Mouse (Mus musculus): ENCODE measurements around the gene Trmt10c. TPM values are rescaled to one million over a fixed set of nuclear protein-coding genes. Genes with fewer than 3 reads are reported as not detected.
A peak's percentile ranks its signal among the peaks of the same experiment; 100 is the strongest.

Trmt10c gene
- polyA plus RNA-seq, 1 experiment from 2014 or later: 33.9 TPM

- Histone ChIP-seq H3K27me3 (ENCODE audit: poor library complexity, severe bottlenecking) (no peaks in the 10 kb centered on the region), H3K4me1 (peaks cover 24% of the 10 kb centered on the region), H3K4me3 (peak overlapping the region; percentile 90), H3K9me3 (no peaks in the 10 kb centered on the region), H3K36me3 (replicated peaks) (peaks cover 53% of the 10 kb centered on the region), H3K27ac (peak overlapping the region; percentile 98)
- 1% methylated on average over 62 of the region's 62 CpGs for whole genome bisulfite sequencing
- no peak for DNase-seq (ENCODE audit: extremely low spot score, low spot score)
Observed at GRCm38 (mm10) chr16:56028722-56029551, 8.7 kb downstream of the Trmt10c start.

- Histone ChIP-seq H3K9me3 (no peaks in the 10 kb centered on the region), H3K27me3 (ENCODE audit: poor library complexity, severe bottlenecking) (no peaks in the 10 kb centered on the region), H3K27ac (peak overlapping the region; percentile 98), H3K36me3 (replicated peaks) (peaks cover 51% of the 10 kb centered on the region), H3K4me3 (peak overlapping the region; percentile 90), H3K4me1 (peaks cover 24% of the 10 kb centered on the region)
- WGBS: 53% methylated on average over 12 of the region's 12 CpGs
- DNase-seq (ENCODE audit: extremely low spot score, low spot score): no peak
Observed at GRCm38 (mm10) chr16:56027854-56028629, 9.6 kb downstream of the Trmt10c start.

DNA sequence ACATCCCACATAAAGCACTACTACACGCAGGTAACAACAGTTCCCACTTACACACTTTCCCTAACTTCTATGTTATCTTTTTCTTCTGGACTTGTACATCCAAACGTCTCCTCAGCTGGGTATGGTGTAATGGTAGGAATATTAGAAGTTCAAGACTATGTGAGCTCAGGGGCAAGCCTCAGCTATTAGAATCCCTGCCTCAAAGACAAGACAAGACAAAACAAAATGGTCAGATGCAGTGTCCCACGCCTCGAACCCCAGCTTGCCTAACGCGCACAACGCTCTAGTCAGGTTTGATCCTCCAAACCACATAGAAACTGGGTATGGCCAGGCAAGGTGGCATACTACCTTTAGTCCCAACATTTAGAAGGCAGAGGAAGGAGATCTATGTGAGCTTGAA lies 18.0 kb downstream of the Trmt10c start:
- Histone ChIP-seq H3K27me3 (ENCODE audit: poor library complexity, severe bottlenecking) (no peaks in the 10 kb centered on the region), H3K36me3 (replicated peaks) (peaks cover 82% of the 10 kb centered on the region), H3K4me3 (no peak overlapping the region), H3K4me1 (no peaks in the 10 kb centered on the region), H3K9me3 (peaks cover 5% of the 10 kb centered on the region), H3K27ac (no peak overlapping the region)
- 95% methylated on average over 7 of the region's 7 CpGs for WGBS
- no peak for DNase-seq (ENCODE audit: extremely low spot score, low spot score)

GRCm38 (mm10) chr16:56014076-56014475 lies 23.5 kb downstream of the Trmt10c start:
- peaks cover 71% of the 10 kb centered on the region for H3K36me3 ChIP-seq (replicated peaks)

DNA sequence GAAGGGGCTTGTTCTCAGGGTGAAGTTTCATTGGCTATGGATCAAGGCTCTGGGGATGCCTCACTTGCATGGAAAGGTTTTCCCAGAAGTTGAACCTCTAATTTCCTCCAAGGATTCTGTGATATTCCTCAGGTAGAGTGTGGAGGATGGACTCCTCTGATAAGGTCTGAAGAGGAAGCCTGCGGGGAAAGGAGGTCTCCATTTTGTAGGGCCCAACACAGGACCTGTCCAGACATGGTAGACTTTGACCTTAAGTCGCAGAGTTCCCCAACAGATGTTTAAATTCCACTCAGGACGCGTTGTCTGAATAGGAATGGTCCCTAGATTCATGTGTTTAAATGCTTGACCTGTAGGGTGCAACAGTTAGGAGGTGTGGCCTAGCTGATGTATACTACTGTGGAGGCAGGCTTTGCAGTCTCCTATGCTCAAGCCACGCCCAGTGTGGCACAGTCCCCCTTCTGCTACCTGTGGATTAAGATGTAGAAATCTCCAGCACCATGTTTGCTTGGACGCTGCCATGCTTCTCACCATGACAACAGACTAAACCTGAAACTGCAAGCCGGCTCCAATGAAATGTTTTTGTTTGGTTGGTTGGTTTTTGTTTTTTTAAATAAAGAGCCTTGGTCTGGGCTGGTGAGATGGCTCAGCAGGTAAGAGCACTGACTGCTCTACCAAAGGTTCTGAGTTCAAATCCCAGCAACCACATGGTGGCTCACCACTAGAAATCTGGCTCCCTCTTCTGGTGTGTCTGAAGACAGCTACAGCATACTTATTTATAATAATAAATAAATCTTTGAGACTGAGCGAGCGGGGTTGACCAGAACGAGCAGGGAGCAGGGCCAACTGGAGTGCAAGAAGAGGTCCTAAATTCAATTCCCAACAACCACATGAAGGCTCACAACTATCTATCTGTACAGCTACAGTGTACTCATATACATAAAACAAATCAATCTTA lies 24.6 kb downstream of the Trmt10c start:
- Histone ChIP-seq H3K36me3 (replicated peaks) (peaks cover 69% of the 10 kb centered on the region), H3K4me1 (no peaks in the 10 kb centered on the region), H3K4me3 (no peak overlapping the region), H3K27ac (no peak overlapping the region), H3K9me3 (peaks cover 5% of the 10 kb centered on the region), H3K27me3 (ENCODE audit: poor library complexity, severe bottlenecking) (no peaks in the 10 kb centered on the region)
- DNase-seq (ENCODE audit: extremely low spot score, low spot score): no peak
- 89% methylated on average over 10 of the region's 10 CpGs for WGBS

More at GRCm38 (mm10) chr16:56014076-56014475, 23.5 kb downstream of the Trmt10c start:
- WGBS: 93% methylated on average over 7 of the region's 7 CpGs
- H3K9me3 ChIP-seq: peaks cover 5% of the 10 kb centered on the region
- no peak overlapping the region for H3K4me3 ChIP-seq
- H3K27ac ChIP-seq: no peak overlapping the region
- DNase-seq (ENCODE audit: extremely low spot score, low spot score): no peak
- no peaks in the 10 kb centered on the region for H3K4me1 ChIP-seq
- H3K27me3 ChIP-seq (ENCODE audit: poor library complexity, severe bottlenecking): no peaks in the 10 kb centered on the region

GRCm38 (mm10) chr16:56008862-56009261 lies 28.8 kb downstream of the Trmt10c start:
- no peaks in the 10 kb centered on the region for H3K9me3 ChIP-seq
- no peak overlapping the region for H3K4me3 ChIP-seq
- peaks cover 80% of the 10 kb centered on the region for H3K36me3 ChIP-seq (replicated peaks)
- no peak for DNase-seq (ENCODE audit: extremely low spot score, low spot score)
- 89% methylated on average over 1 of the region's 1 CpGs for WGBS
- H3K4me1 ChIP-seq: no peaks in the 10 kb centered on the region
- no peak overlapping the region for H3K27ac ChIP-seq
- no peaks in the 10 kb centered on the region for H3K27me3 ChIP-seq (ENCODE audit: poor library complexity, severe bottlenecking)

GRCm38 (mm10) chr16:56006798-56007197 lies 30.8 kb downstream of the Trmt10c start:
- 96% methylated on average over 11 of the region's 11 CpGs for WGBS
- Histone ChIP-seq H3K27ac (no peak overlapping the region), H3K36me3 (replicated peaks) (peaks cover 77% of the 10 kb centered on the region), H3K27me3 (ENCODE audit: poor library complexity, severe bottlenecking) (no peaks in the 10 kb centered on the region), H3K4me1 (no peaks in the 10 kb centered on the region), H3K9me3 (no peaks in the 10 kb centered on the region), H3K4me3 (no peak overlapping the region)
- DNase-seq (ENCODE audit: extremely low spot score, low spot score): no peak

GRCm38 (mm10) chr16:55994235-55994634 lies 43.4 kb downstream of the Trmt10c start:
- H3K36me3 ChIP-seq (replicated peaks): peaks cover 81% of the 10 kb centered on the region
- WGBS: 96% methylated on average over 2 of the region's 2 CpGs
- DNase-seq (ENCODE audit: extremely low spot score, low spot score): no peak
- no peaks in the 10 kb centered on the region for H3K27me3 ChIP-seq (ENCODE audit: poor library complexity, severe bottlenecking)
- H3K4me1 ChIP-seq: no peaks in the 10 kb centered on the region
- no peak overlapping the region for H3K27ac ChIP-seq
- H3K4me3 ChIP-seq: no peak overlapping the region
- no peaks in the 10 kb centered on the region for H3K9me3 ChIP-seq

DNA sequence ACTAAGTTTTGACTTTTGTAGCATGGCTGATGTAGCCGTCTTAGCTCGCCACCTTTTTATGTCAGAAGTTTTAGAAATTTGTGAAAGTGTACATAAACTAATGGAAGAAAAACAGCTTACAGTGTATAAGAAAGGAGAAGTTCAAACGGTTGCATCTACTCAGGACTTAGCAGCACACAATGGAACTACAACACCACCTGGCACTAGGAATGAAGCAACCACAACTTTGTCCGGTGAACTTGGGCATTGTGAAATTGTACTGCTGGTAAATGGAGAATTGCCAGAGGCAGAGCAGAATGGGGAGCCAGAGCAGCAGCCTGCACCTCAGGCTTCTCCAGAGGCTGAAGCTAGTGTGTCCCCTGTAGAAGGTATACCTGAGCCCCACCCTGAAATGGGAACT lies 47.3 kb downstream of the Trmt10c start:
- H3K27ac ChIP-seq: no peak overlapping the region
- H3K9me3 ChIP-seq: no peaks in the 10 kb centered on the region
- 89% methylated on average over 4 of the region's 4 CpGs for WGBS
- no peaks in the 10 kb centered on the region for H3K27me3 ChIP-seq (ENCODE audit: poor library complexity, severe bottlenecking)
- H3K36me3 ChIP-seq (replicated peaks): peaks cover 81% of the 10 kb centered on the region
- no peak for DNase-seq (ENCODE audit: extremely low spot score, low spot score)
- H3K4me3 ChIP-seq: no peak overlapping the region
- H3K4me1 ChIP-seq: no peaks in the 10 kb centered on the region

GRCm38 (mm10) chr16:55986001-55986400 lies 51.6 kb downstream of the Trmt10c start:
- H3K4me1 ChIP-seq: no peaks in the 10 kb centered on the region
- H3K36me3 ChIP-seq (replicated peaks): peaks cover 82% of the 10 kb centered on the region
- DNase-seq (ENCODE audit: extremely low spot score, low spot score): no peak
- H3K9me3 ChIP-seq: no peaks in the 10 kb centered on the region
- 90% methylated on average over 3 of the region's 3 CpGs for WGBS
- no peak overlapping the region for H3K27ac ChIP-seq
- H3K27me3 ChIP-seq (ENCODE audit: poor library complexity, severe bottlenecking): no peaks in the 10 kb centered on the region
- no peak overlapping the region for H3K4me3 ChIP-seq
